Mouse (Mus musculus): ENCODE results near the gene Camta1.

GRCm38 (mm10) chr4:151753231-151753630 is 108.4 kb downstream of the Camta1 start:
- TF ChIP-seq GATA1 (IDR thresholded peaks at IDR 0.05; ENCODE audit: borderline replicate concordance, low read length) (no peak), FLI1 (IDR thresholded peaks at IDR 0.05; ENCODE audit: low read length) (no peak)
